Mouse (Mus musculus) spleen, postnatal 10 days (tissue): ENCODE results near the gene Gm16253.
"Not testable (repeated sequence)": the region's sequence is repeated elsewhere in the genome, so short reads cannot be mapped to it uniquely, and the experiment has no call there.

ENCODE experiments used
- DNase-seq, 2 experiments: peaks; one replicate each; pipeline ENCODE4 v3.0.0; 2021 to 2022; ENCODE audit warnings: low spot score in 2 of 2

Gm16253 gene

GRCm38 (mm10) chr3:96597435-96597891, 20.7 kb downstream of the Gm16253 start:
- DNase-seq, result peak; percentile 9 to 19

DNA sequence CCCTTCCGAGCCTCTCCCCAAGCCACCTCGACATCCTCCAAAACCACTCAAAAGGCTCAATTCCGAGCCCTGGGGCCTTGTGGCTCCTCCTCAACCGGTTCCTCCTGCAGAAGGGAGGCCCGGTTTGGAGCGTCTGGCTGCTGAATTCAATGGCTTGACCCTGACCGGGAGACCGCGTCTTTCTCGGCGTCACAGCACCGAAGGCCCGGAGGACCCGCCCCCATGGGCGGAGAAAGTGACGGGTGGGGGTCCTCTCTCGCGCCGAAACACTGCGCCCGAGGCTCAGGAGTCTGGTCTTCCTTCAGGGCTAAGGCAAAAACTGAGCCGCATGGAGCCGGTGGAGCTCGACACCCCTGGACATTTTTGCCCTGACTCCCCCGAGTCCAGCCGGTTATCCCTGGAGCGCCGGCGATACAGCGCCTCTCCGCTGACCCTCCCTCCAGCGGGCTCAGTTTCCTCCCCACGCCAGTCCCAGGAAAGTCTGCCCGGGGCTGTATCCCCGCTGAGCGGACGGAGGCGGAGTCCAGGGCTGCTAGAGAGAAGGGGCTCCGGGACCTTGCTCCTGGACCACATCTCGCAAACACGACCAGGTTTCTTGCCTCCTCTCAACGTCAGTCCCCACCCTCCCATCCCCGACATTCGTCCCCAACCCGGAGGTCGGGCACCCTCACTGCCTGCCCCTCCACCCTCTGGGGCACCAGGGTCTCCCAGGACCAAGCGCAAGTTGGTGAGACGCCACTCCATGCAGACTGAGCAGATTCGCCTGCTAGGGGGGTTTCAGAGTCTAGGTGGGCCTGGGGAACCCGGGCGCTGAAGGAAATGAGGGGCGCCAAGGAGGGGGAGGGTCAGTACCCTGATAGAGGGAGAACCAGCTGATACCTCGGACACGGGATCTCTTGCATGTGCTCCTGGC, 21.6 kb downstream of the Gm16253 start:
- DNase-seq, result peak; percentile 11 to 29

GRCm38 (mm10) chr3:96599069-96599393, 22.2 kb downstream of the Gm16253 start:
- no peak for DNase-seq

DNA sequence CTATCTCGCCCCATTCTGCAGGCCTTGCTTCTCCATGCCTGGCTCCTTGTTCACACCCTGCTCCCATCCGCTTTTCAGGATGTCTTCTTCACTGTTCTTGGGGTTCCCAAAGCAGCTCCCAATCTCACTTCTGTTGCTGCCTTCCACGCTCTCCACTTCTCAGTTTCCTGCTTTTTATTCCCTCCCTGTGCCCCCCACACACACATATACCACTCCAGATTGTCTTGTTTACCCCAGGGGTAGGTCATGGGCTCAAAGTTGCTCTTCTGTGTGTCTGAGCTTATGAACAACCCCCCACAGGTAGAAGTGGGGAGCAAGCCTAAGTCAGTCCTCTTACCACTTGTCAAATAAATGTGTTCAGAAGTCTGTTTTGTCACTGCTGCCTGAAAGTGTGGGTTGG, 22.6 kb downstream of the Gm16253 start:
- no peak for DNase-seq

- DNase-seq, result peak; percentile 51 to 84
Observed at GRCm38 (mm10) chr3:96600639-96601250, 24.0 kb downstream of the Gm16253 start, which contains the start of gene Lix1l. TSS of gene Lix1l (plus strand) at chr3:96601149.

- peak; percentile 11 to 37 for DNase-seq
Observed at GRCm38 (mm10) chr3:96601251-96601787, 24.5 kb downstream of the Gm16253 start.

DNA sequence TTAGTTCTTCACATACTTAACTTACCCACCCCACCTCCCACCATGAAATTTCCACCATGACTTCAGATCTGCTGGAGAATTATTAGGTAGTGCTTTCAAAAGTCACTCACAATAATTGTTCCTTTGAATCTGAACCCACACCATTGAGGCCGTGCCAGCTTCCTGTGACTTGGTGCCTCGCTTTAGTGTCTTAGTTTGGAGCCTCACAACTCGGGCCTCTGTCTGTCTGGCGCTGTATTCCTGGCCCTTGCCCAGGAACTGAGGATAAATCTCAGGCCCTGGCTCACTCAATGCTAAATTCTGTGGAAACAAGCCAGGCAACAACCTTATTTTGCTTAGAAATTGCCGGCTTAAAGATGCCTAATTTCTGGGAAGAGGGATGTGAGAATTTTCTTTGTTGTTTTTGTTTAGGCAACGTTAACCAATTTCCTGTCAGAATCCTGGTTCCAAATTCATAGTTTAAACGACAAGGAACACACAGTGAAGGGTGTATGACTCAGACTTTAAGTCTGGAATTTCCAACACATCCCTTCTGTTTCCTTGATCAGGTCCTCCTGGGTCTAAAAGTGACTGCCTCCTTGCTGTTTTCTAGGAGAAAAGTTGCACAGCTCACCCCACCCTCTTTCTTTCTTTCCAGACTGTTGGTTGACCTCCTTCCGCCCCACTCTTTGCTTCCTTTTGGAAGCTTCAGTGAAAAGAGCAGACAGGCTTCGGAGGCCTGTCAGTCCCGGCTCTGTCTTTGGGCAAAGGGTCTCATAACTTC, 25.3 kb downstream of the Gm16253 start:
- no peak for DNase-seq

- DNase-seq, result no peak
Observed at GRCm38 (mm10) chr3:96602704-96603084, 25.9 kb downstream of the Gm16253 start.

GRCm38 (mm10) chr3:96603311-96603710, 26.5 kb downstream of the Gm16253 start:
- no peak for DNase-seq

GRCm38 (mm10) chr3:96606007-96606406, 29.2 kb downstream of the Gm16253 start:
- DNase-seq, result not testable (repeated sequence)

GRCm38 (mm10) chr3:96606618-96607017, 29.8 kb downstream of the Gm16253 start:
- no peak for DNase-seq

- DNase-seq, result no peak
Observed at GRCm38 (mm10) chr3:96617941-96618340, 41.2 kb downstream of the Gm16253 start.

DNA sequence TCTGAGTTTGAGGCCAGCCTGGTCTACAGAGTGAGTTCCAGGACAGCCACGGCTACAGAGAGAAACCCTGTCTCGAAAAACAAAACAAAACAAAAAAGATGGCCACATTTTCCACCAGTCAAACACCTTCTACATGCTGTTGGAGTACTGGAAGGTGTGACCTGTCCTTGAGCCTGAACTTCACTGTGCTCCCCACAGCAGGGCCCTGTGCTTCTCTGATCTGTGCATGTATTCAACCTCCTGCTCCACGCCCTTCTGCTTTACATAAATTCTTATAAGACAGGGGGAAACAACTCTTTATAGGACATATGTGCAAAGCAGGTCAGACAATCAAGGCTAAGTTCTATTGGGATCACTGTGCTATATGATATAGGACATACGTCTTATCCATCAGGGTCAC, 46.4 kb downstream of the Gm16253 start:
- no peak for DNase-seq

GRCm38 (mm10) chr3:96629729-96630600, 53.2 kb downstream of the Gm16253 start, which contains the start of gene Rbm8a:
TSS of gene Rbm8a (plus strand) at chr3:96629933.
- DNase-seq, result peak; percentile 90 to 97
